Mouse (Mus musculus): ENCODE measurements around the gene Ciz1. TPM values are rescaled to one million over a fixed set of nuclear protein-coding genes. Genes with fewer than 3 reads are reported as not detected.

The Ciz1 gene
- polyA plus RNA-seq, 1 experiment from 2014 or later = 64.6 TPM

- no peaks in the 10 kb centered on the region for H3K27me3 ChIP-seq (replicated peaks; ENCODE audit: control insufficient read depth, insufficient read depth, low read length)
- 91% methylated on average over 12 of the region's 12 CpGs for WGBS
- no peaks in the 10 kb centered on the region for H3K9me3 ChIP-seq (ENCODE audit: control insufficient read depth, low read length)
- peaks cover 5% of the 10 kb centered on the region for H3K4me1 ChIP-seq (replicated peaks; ENCODE audit: control insufficient read depth, insufficient read depth, low read length)
- no peak for ATAC-seq
- no peak overlapping the region for H3K9ac ChIP-seq (replicated peaks; ENCODE audit: low read depth, low read length)
- no peak overlapping the region for H3K27ac ChIP-seq (ENCODE audit: low read length)
- H3K36me3 ChIP-seq (ENCODE audit: control insufficient read depth, insufficient read depth) = peaks cover 54% of the 10 kb centered on the region
- H3K4me2 ChIP-seq (ENCODE audit: low read length) = no peak overlapping the region
- H3K4me3 ChIP-seq (replicated peaks; ENCODE audit: low read length) = no peak overlapping the region
These were observed 66.5 kb downstream of the Ciz1 start for GRCm38 (mm10) chr2:32418430-32419151.

GRCm38 (mm10) chr2:32419359-32419758, 67.2 kb downstream of the Ciz1 start:
- Histone ChIP-seq H3K9ac (replicated peaks; ENCODE audit: low read depth, low read length) (no peak overlapping the region), H3K27ac (ENCODE audit: low read length) (no peak overlapping the region), H3K36me3 (ENCODE audit: control insufficient read depth, insufficient read depth) (peaks cover 54% of the 10 kb centered on the region), H3K4me1 (replicated peaks; ENCODE audit: control insufficient read depth, insufficient read depth, low read length) (peaks cover 11% of the 10 kb centered on the region), H3K9me3 (ENCODE audit: control insufficient read depth, low read length) (no peaks in the 10 kb centered on the region), H3K27me3 (replicated peaks; ENCODE audit: control insufficient read depth, insufficient read depth, low read length) (no peaks in the 10 kb centered on the region), H3K4me2 (ENCODE audit: low read length) (no peak overlapping the region), H3K4me3 (replicated peaks; ENCODE audit: low read length) (no peak overlapping the region)
- WGBS = 92% methylated on average over 3 of the region's 3 CpGs
- ATAC-seq = no peak

- Histone ChIP-seq H3K4me3 (replicated peaks; ENCODE audit: low read length) (no peak overlapping the region), H3K27me3 (replicated peaks; ENCODE audit: control insufficient read depth, insufficient read depth, low read length) (no peaks in the 10 kb centered on the region), H3K27ac (ENCODE audit: low read length) (no peak overlapping the region), H3K36me3 (ENCODE audit: control insufficient read depth, insufficient read depth) (peaks cover 48% of the 10 kb centered on the region), H3K4me2 (ENCODE audit: low read length) (no peak overlapping the region), H3K4me1 (replicated peaks; ENCODE audit: control insufficient read depth, insufficient read depth, low read length) (peaks cover 11% of the 10 kb centered on the region), H3K9ac (replicated peaks; ENCODE audit: low read depth, low read length) (no peak overlapping the region), H3K9me3 (ENCODE audit: control insufficient read depth, low read length) (no peaks in the 10 kb centered on the region)
- WGBS = 93% methylated on average over 12 of the region's 12 CpGs
- ATAC-seq = no peak
These were observed 68.0 kb downstream of the Ciz1 start for GRCm38 (mm10) chr2:32420066-32420608.

DNA sequence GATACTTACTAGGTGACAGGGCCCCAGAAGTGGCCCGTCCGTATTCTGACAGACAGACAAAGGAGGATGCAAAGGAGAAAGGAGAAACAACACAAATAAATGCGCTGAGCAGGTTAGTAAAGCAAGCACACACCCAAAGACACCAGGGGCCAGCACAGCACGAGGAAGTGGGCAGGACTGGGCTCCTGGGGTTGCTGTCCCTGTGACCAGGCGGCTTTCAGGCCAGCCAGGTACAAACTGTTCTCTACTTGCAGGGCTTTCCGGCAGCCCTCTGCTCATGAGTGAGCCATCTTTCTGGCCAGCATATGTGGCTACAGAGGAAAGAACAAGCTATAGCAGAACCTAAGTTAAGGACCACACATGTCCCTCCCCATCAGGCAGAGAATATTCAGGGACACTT, 68.5 kb downstream of the Ciz1 start:
- Histone ChIP-seq H3K27ac (ENCODE audit: low read length) (no peak overlapping the region), H3K4me3 (replicated peaks; ENCODE audit: low read length) (no peak overlapping the region), H3K27me3 (replicated peaks; ENCODE audit: control insufficient read depth, insufficient read depth, low read length) (no peaks in the 10 kb centered on the region), H3K9me3 (ENCODE audit: control insufficient read depth, low read length) (no peaks in the 10 kb centered on the region), H3K4me1 (replicated peaks; ENCODE audit: control insufficient read depth, insufficient read depth, low read length) (peaks cover 11% of the 10 kb centered on the region), H3K9ac (replicated peaks; ENCODE audit: low read depth, low read length) (no peak overlapping the region), H3K4me2 (ENCODE audit: low read length) (no peak overlapping the region), H3K36me3 (ENCODE audit: control insufficient read depth, insufficient read depth) (peaks cover 44% of the 10 kb centered on the region)
- no peak for ATAC-seq
- 75% methylated on average over 6 of the region's 6 CpGs for WGBS

DNA sequence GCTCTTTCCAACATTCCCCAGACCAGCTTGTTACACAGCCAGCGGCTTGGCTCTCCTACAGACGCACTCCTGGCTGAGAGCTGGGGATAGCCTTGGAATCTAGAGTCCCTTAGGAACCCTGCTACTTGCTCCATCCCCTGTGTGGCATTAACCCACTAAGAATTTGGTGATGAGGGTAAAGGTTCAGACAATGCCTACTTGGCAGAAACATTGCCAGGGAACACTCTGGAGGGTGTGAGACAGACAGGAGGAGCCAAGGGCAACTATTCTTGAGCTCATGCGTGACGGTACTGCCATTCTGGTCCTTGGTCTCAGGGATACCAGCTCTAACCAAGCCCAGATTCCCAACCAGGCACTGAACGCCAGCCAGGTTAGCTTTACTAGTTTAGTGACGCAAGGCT, 69.7 kb downstream of the Ciz1 start:
- no peaks in the 10 kb centered on the region for H3K27me3 ChIP-seq (replicated peaks; ENCODE audit: control insufficient read depth, insufficient read depth, low read length)
- WGBS = 97% methylated on average over 6 of the region's 6 CpGs
- no peak overlapping the region for H3K4me3 ChIP-seq (replicated peaks; ENCODE audit: low read length)
- H3K4me1 ChIP-seq (replicated peaks; ENCODE audit: control insufficient read depth, insufficient read depth, low read length) = peaks cover 11% of the 10 kb centered on the region
- no peak overlapping the region for H3K27ac ChIP-seq (ENCODE audit: low read length)
- H3K9me3 ChIP-seq (ENCODE audit: control insufficient read depth, low read length) = no peaks in the 10 kb centered on the region
- H3K4me2 ChIP-seq (ENCODE audit: low read length) = no peak overlapping the region
- peaks cover 34% of the 10 kb centered on the region for H3K36me3 ChIP-seq (ENCODE audit: control insufficient read depth, insufficient read depth)
- no peak overlapping the region for H3K9ac ChIP-seq (replicated peaks; ENCODE audit: low read depth, low read length)
- ATAC-seq = no peak

GRCm38 (mm10) chr2:32423481-32424331, 71.6 kb downstream of the Ciz1 start:
- no peaks in the 10 kb centered on the region for H3K9me3 ChIP-seq (ENCODE audit: control insufficient read depth, low read length)
- H3K4me1 ChIP-seq (replicated peaks; ENCODE audit: control insufficient read depth, insufficient read depth, low read length) = peaks cover 22% of the 10 kb centered on the region
- peaks cover 18% of the 10 kb centered on the region for H3K36me3 ChIP-seq (ENCODE audit: control insufficient read depth, insufficient read depth)
- ATAC-seq = peak; percentile 57
- H3K4me2 ChIP-seq (ENCODE audit: low read length) = peak overlapping the region; percentile 53
- peak overlapping the region; percentile 34 for H3K4me3 ChIP-seq (replicated peaks; ENCODE audit: low read length)
- 0 out of 2 replicates have a peak overlapping the region, but pooled peaks have one; percentile 9 for H3K27ac ChIP-seq (ENCODE audit: low read length)
- WGBS = 3% methylated on average over 14 of the region's 14 CpGs
- H3K9ac ChIP-seq (replicated peaks; ENCODE audit: low read depth, low read length) = peak overlapping the region; percentile 53
- no peaks in the 10 kb centered on the region for H3K27me3 ChIP-seq (replicated peaks; ENCODE audit: control insufficient read depth, insufficient read depth, low read length)

DNA sequence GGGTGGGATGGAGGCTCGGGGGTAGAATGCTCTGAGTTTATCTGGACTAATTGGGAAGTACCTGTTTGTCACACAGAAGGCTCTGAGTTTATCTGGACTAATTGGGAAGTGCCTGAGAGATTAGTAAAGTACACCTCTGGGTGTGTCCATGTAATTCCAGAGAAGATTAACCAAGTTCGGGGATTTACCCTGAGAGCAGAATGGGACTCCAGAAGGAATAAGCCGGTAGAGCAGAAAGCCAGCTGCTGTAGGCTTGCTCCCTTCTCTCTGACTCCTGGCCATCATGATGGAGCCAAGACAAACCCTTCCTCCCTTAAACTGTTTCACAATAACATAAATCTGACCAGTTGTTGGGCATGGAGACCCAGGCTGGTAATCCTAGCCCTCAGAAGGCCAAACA, 72.7 kb downstream of the Ciz1 start:
- Histone ChIP-seq H3K27ac (ENCODE audit: low read length) (0 out of 2 replicates have a peak overlapping the region, but pooled peaks have one; percentile 37), H3K27me3 (replicated peaks; ENCODE audit: control insufficient read depth, insufficient read depth, low read length) (no peaks in the 10 kb centered on the region), H3K36me3 (ENCODE audit: control insufficient read depth, insufficient read depth) (peaks cover 9% of the 10 kb centered on the region), H3K9ac (replicated peaks; ENCODE audit: low read depth, low read length) (no peak overlapping the region), H3K9me3 (ENCODE audit: control insufficient read depth, low read length) (no peaks in the 10 kb centered on the region), H3K4me1 (replicated peaks; ENCODE audit: control insufficient read depth, insufficient read depth, low read length) (peaks cover 33% of the 10 kb centered on the region), H3K4me2 (ENCODE audit: low read length) (no peak overlapping the region), H3K4me3 (replicated peaks; ENCODE audit: low read length) (no peak overlapping the region)
- 10% methylated on average over 3 of the region's 3 CpGs for WGBS
- ATAC-seq = no peak

DNA sequence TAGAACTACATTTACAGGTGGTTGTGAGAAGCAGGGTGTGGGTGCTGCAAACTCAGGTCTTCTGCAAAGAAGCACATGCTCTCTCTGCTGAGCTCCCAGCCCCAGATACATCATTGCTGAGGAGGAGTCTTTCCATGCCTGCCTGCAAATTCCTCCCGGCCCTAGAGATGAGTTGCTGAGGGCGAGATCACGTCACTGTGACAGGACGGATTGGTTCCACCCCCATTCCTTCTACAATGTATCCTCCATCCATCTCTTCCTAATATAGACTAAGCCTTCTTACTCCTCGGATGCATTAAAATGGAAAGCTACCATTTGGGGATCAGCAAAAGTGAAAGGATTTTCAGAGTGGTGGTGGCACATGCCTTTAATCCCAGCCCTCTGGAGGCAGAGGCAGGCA, 73.4 kb downstream of the Ciz1 start:
- Histone ChIP-seq H3K4me1 (replicated peaks; ENCODE audit: control insufficient read depth, insufficient read depth, low read length) (peaks cover 41% of the 10 kb centered on the region), H3K27me3 (replicated peaks; ENCODE audit: control insufficient read depth, insufficient read depth, low read length) (no peaks in the 10 kb centered on the region), H3K4me3 (replicated peaks; ENCODE audit: low read length) (no peak overlapping the region), H3K9ac (replicated peaks; ENCODE audit: low read depth, low read length) (no peak overlapping the region), H3K9me3 (ENCODE audit: control insufficient read depth, low read length) (no peaks in the 10 kb centered on the region), H3K27ac (ENCODE audit: low read length) (no peak overlapping the region), H3K4me2 (ENCODE audit: low read length) (no peak overlapping the region), H3K36me3 (ENCODE audit: control insufficient read depth, insufficient read depth) (peaks cover 4% of the 10 kb centered on the region; the same call in 1 of the 2 replicates)
- ATAC-seq = no peak
- WGBS = 80% methylated on average over 5 of the region's 5 CpGs

DNA sequence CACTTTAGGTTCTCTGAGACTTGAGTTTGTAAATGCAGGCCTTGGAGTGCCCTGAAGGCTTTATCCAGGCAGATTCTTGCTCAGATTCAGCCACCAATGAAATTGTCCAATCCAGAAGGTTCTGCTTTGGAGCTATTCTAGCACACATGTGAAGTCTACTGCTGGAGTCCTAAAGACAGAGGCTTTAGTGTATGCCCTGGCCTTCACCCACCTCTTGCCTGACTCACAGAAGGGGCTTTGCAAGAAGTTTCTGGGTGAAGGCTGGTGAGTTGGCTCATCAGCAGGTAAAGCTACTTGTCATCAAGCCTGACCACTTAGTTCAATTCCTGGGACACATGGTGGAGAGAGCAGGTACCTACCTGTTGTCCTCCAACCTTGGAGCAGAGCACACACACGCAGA, 74.0 kb downstream of the Ciz1 start:
- Histone ChIP-seq H3K27me3 (replicated peaks; ENCODE audit: control insufficient read depth, insufficient read depth, low read length) (no peaks in the 10 kb centered on the region), H3K4me2 (ENCODE audit: low read length) (no peak overlapping the region), H3K9ac (replicated peaks; ENCODE audit: low read depth, low read length) (no peak overlapping the region), H3K9me3 (ENCODE audit: control insufficient read depth, low read length) (no peaks in the 10 kb centered on the region), H3K27ac (ENCODE audit: low read length) (no peak overlapping the region), H3K36me3 (ENCODE audit: control insufficient read depth, insufficient read depth) (no peaks in the 10 kb centered on the region), H3K4me1 (replicated peaks; ENCODE audit: control insufficient read depth, insufficient read depth, low read length) (peaks cover 42% of the 10 kb centered on the region), H3K4me3 (replicated peaks; ENCODE audit: low read length) (no peak overlapping the region)
- WGBS = 91% methylated on average over 1 of the region's 1 CpGs
- ATAC-seq = no peak
